Mouse (Mus musculus): ENCODE results near the gene Grin2c.

- TF ChIP-seq POLR2A (IDR thresholded peaks at IDR 0.05; ENCODE audit: control insufficient read depth in 1 of 2, insufficient read depth in 1 of 2, low read depth in 1 of 2, low read length in 2 of 2, poor library complexity in 1 of 2) = no peak
- TF ChIP-seq HCFC1 (IDR thresholded peaks at IDR 0.05; ENCODE audit: low read depth, low read length) = no peak
- no peak for TF ChIP-seq MEF2A (IDR thresholded peaks at IDR 0.05; ENCODE audit: extremely low read depth, insufficient replicate concordance, low read depth, low read length, poor library complexity, severe bottlenecking)
- TF ChIP-seq CTCF (IDR thresholded peaks at IDR 0.05 in 2 of 3, conservative IDR thresholded peaks at IDR 0.05 in 1 of 3; ENCODE audit: control insufficient read depth in 1 of 3, insufficient read depth in 1 of 3, low read depth in 2 of 3, low read length in 3 of 3, poor library complexity in 1 of 3, severe bottlenecking in 1 of 3) = no peak
- no peak for TF ChIP-seq TAL1 (IDR thresholded peaks at IDR 0.05; ENCODE audit: low read length)
- TF ChIP-seq POLR2AphosphoS5 (IDR thresholded peaks at IDR 0.05; ENCODE audit: borderline replicate concordance, low read depth, low read length) = no peak
- no peak for TF ChIP-seq GATA1 (IDR thresholded peaks at IDR 0.05; ENCODE audit: low read depth, low read length)
These were observed 58.9 kb downstream of the Grin2c start for GRCm38 (mm10) chr11:115208126-115208525.

Measured in MEL (cell line).